Mouse (Mus musculus): ENCODE results near the gene Ccl9. TPM values are rescaled to one million over a fixed set of nuclear protein-coding genes. Genes with fewer than 3 reads are reported as not detected.

The Ccl9 gene
- polyA plus RNA-seq (2015; fragmentation: Nextera tagmentation; extraction: Ambion mirVana): 1.9 and 3.6 TPM in 2 replicates

GRCm38 (mm10) chr11:83578186-83578760, at the start of gene Ccl9:
Gene Ccl9, minus strand, starts transcription at chr11:83578636.
- Histone ChIP-seq H3K27ac (no peak within 1 kb of the TSS), H3K9me3 (no peaks in the 10 kb centered on the region), H3K9ac (no peak within 1 kb of the TSS), H3K36me3 (no peaks in the 10 kb centered on the region), H3K4me3 (no peak within 1 kb of the TSS), H3K27me3 (no peaks in the 10 kb centered on the region), H3K4me2 (no peak within 1 kb of the TSS), H3K4me1 (no peaks in the 10 kb centered on the region)
- ATAC-seq (ENCODE audit: insufficient number of reproducible peaks, insufficient read depth, low FRiP score, low TSS enrichment, low read depth): no peak
- WGBS: 39% methylated on average over 2 of the region's 2 CpGs

DNA sequence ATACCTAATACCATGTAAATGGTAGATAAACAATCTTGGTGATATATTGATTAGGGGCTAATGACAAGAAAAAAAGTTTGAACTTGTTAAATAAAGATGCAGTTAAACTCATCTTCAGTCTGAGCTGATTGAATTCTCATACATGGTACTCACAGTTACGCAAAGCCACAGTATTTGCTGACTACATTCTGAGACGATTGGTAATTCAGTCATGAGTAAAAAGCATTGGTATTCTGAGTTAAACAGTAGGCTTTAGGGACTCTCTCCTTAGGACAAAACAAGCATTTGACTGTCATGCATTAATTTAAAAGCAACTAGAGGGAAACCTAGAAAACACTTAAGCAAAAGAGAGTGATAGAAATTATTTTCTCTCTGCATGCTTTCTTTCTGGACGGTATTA, 45.1 kb upstream of the Ccl9 start:
- H3K4me1 ChIP-seq: no peaks in the 10 kb centered on the region
- H3K4me3 ChIP-seq: no peak overlapping the region
- no peak overlapping the region for H3K9ac ChIP-seq
- H3K9me3 ChIP-seq: no peaks in the 10 kb centered on the region
- no peak overlapping the region for H3K27ac ChIP-seq
- ATAC-seq (ENCODE audit: insufficient number of reproducible peaks, insufficient read depth, low FRiP score, low TSS enrichment, low read depth): no peak
- no peak overlapping the region for H3K4me2 ChIP-seq
- no peaks in the 10 kb centered on the region for H3K36me3 ChIP-seq
- WGBS: 84% methylated on average over 3 of the region's 3 CpGs
- H3K27me3 ChIP-seq: no peaks in the 10 kb centered on the region

GRCm38 (mm10) chr11:83619037-83619436, 40.6 kb upstream of the Ccl9 start:
- no peaks in the 10 kb centered on the region for H3K27me3 ChIP-seq
- no peak overlapping the region for H3K27ac ChIP-seq
- H3K4me1 ChIP-seq: no peaks in the 10 kb centered on the region
- 92% methylated on average over 1 of the region's 1 CpGs for WGBS
- no peak overlapping the region for H3K9ac ChIP-seq
- H3K9me3 ChIP-seq: no peaks in the 10 kb centered on the region
- H3K4me3 ChIP-seq: no peak overlapping the region
- no peak for ATAC-seq (ENCODE audit: insufficient number of reproducible peaks, insufficient read depth, low FRiP score, low TSS enrichment, low read depth)
- H3K36me3 ChIP-seq: no peaks in the 10 kb centered on the region
- H3K4me2 ChIP-seq: no peak overlapping the region

DNA sequence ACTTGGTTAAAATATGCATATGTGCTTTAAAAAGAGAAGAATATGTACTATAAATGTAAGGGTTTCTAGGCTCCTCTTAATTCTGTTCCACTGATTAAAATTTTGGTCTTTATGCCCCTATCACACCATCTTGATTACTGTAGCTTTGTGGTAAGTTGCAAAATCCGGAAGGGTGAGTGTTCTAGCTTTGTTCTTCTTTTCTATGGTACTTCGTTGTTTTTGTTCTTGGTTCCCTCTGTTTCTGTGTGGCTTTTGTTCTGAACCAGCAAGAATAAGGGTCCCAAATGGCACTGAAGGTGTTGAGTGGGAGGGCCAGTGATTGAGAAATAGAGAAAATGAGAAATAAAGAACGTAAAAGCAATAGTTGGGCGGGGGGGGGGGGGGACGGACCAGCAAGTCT, 39.8 kb upstream of the Ccl9 start:
- no peak overlapping the region for H3K4me2 ChIP-seq
- no peaks in the 10 kb centered on the region for H3K27me3 ChIP-seq
- no peak overlapping the region for H3K4me3 ChIP-seq
- no peak overlapping the region for H3K9ac ChIP-seq
- H3K4me1 ChIP-seq: no peaks in the 10 kb centered on the region
- no peaks in the 10 kb centered on the region for H3K36me3 ChIP-seq
- no peak for ATAC-seq (ENCODE audit: insufficient number of reproducible peaks, insufficient read depth, low FRiP score, low TSS enrichment, low read depth)
- no peaks in the 10 kb centered on the region for H3K9me3 ChIP-seq
- H3K27ac ChIP-seq: no peak overlapping the region
- 71% methylated on average over 5 of the region's 5 CpGs for WGBS

DNA sequence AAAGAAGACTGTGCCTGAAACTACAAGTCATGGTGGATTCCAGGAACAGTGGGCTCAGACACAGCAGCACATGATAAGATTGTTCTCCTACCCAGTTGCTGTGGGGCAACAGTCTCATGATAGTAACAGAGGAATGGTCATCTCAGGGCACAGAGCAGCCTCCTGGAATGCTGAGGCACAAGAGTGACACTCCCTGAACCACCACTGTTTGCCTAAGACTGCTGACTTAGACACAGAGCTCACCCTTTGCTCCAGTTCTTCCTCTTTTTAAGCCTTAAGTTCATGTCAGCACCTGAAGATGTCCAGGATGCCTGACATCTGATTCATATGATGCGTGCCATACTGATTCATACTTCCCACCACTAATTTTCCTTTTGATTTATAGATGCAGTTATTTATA, 38.1 kb upstream of the Ccl9 start:
- ATAC-seq (ENCODE audit: insufficient number of reproducible peaks, insufficient read depth, low FRiP score, low TSS enrichment, low read depth): no peak
- H3K4me1 ChIP-seq: no peaks in the 10 kb centered on the region
- H3K4me2 ChIP-seq: no peak overlapping the region
- H3K27ac ChIP-seq: no peak overlapping the region
- H3K27me3 ChIP-seq: no peaks in the 10 kb centered on the region
- H3K9ac ChIP-seq: no peak overlapping the region
- no peaks in the 10 kb centered on the region for H3K9me3 ChIP-seq
- H3K36me3 ChIP-seq: no peaks in the 10 kb centered on the region
- WGBS: 78% methylated on average over 1 of the region's 1 CpGs
- no peak overlapping the region for H3K4me3 ChIP-seq

GRCm38 (mm10) chr11:83610900-83611299, 32.5 kb upstream of the Ccl9 start:
- no peak overlapping the region for H3K27ac ChIP-seq
- WGBS: 72% methylated on average over 2 of the region's 2 CpGs
- no peak for ATAC-seq (ENCODE audit: insufficient number of reproducible peaks, insufficient read depth, low FRiP score, low TSS enrichment, low read depth)
- no peaks in the 10 kb centered on the region for H3K9me3 ChIP-seq
- no peaks in the 10 kb centered on the region for H3K36me3 ChIP-seq
- no peaks in the 10 kb centered on the region for H3K27me3 ChIP-seq
- H3K4me3 ChIP-seq: no peak overlapping the region
- H3K4me1 ChIP-seq: no peaks in the 10 kb centered on the region
- H3K9ac ChIP-seq: no peak overlapping the region
- no peak overlapping the region for H3K4me2 ChIP-seq

DNA sequence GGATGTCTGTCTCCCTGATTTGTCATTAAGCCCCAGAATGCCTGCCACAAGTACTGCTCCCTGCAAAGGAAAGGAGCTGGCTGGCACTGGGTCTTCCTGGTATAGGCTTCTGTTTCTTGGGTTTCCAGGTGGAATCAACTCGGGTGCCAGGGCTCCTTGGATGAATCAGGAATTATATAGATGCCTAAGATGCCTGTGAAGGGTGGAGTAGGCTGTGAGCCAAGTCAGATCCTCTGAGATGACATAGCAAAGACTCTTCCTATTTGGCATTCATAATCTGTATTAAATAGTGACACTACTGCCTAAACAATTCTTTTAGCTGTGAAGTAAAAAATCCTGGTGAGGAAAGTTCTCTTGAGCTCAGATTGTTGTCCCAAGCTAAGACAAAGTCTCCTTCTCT, 28.0 kb upstream of the Ccl9 start:
- Histone ChIP-seq H3K27me3 (no peaks in the 10 kb centered on the region), H3K9ac (no peak overlapping the region), H3K36me3 (no peaks in the 10 kb centered on the region), H3K27ac (no peak overlapping the region), H3K4me2 (no peak overlapping the region), H3K4me3 (no peak overlapping the region), H3K4me1 (no peaks in the 10 kb centered on the region), H3K9me3 (no peaks in the 10 kb centered on the region)
- no peak for ATAC-seq (ENCODE audit: insufficient number of reproducible peaks, insufficient read depth, low FRiP score, low TSS enrichment, low read depth)
- WGBS: 48% methylated on average over 1 of the region's 1 CpGs

- H3K9ac ChIP-seq: no peak overlapping the region
- no peak for ATAC-seq (ENCODE audit: insufficient number of reproducible peaks, insufficient read depth, low FRiP score, low TSS enrichment, low read depth)
- no peaks in the 10 kb centered on the region for H3K36me3 ChIP-seq
- no peaks in the 10 kb centered on the region for H3K9me3 ChIP-seq
- no peaks in the 10 kb centered on the region for H3K4me1 ChIP-seq
- H3K27me3 ChIP-seq: no peaks in the 10 kb centered on the region
- H3K4me3 ChIP-seq: no peak overlapping the region
- H3K27ac ChIP-seq: no peak overlapping the region
- WGBS: 90% methylated on average over 3 of the region's 3 CpGs
- H3K4me2 ChIP-seq: no peak overlapping the region
Measured at GRCm38 (mm10) chr11:83605535-83605934, 27.1 kb upstream of the Ccl9 start.

DNA sequence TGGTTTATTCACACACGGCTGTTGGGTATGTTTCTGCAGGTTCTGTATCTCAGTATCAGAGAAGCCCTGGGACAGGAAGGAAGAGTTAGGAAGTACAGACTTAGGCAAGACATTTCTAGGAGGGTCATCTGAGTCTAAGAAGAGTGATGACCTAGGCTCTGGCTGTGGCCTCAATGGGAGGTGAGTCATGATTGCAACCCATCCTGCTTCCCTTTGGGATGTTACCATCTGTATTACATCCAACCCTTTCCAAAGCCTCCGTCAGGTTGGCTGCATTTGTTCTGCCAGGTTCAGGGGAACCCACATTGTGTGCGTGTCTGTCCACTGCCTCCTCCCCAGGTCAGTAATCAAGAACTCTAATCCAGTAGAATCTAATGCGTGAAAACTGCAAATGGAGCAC, 26.3 kb upstream of the Ccl9 start:
- no peak overlapping the region for H3K4me3 ChIP-seq
- H3K4me2 ChIP-seq: no peak overlapping the region
- H3K36me3 ChIP-seq: no peaks in the 10 kb centered on the region
- 88% methylated on average over 4 of the region's 4 CpGs for WGBS
- no peaks in the 10 kb centered on the region for H3K9me3 ChIP-seq
- no peak for ATAC-seq (ENCODE audit: insufficient number of reproducible peaks, insufficient read depth, low FRiP score, low TSS enrichment, low read depth)
- no peak overlapping the region for H3K9ac ChIP-seq
- no peaks in the 10 kb centered on the region for H3K27me3 ChIP-seq
- H3K27ac ChIP-seq: no peak overlapping the region
- H3K4me1 ChIP-seq: no peaks in the 10 kb centered on the region

- 88% methylated on average over 3 of the region's 3 CpGs for WGBS
- Histone ChIP-seq H3K27me3 (no peaks in the 10 kb centered on the region), H3K36me3 (no peaks in the 10 kb centered on the region), H3K9ac (no peak overlapping the region), H3K9me3 (no peaks in the 10 kb centered on the region), H3K4me1 (no peaks in the 10 kb centered on the region), H3K4me2 (no peak overlapping the region), H3K27ac (no peak overlapping the region), H3K4me3 (no peak overlapping the region)
- no peak for ATAC-seq (ENCODE audit: insufficient number of reproducible peaks, insufficient read depth, low FRiP score, low TSS enrichment, low read depth)
Measured at GRCm38 (mm10) chr11:83603399-83603798, 25.0 kb upstream of the Ccl9 start.

- H3K4me3 ChIP-seq: no peak overlapping the region
- H3K27ac ChIP-seq: no peak overlapping the region
- no peaks in the 10 kb centered on the region for H3K27me3 ChIP-seq
- no peaks in the 10 kb centered on the region for H3K4me1 ChIP-seq
- H3K9ac ChIP-seq: no peak overlapping the region
- no peak overlapping the region for H3K4me2 ChIP-seq
- 83% methylated on average over 2 of the region's 2 CpGs for WGBS
- no peak for ATAC-seq (ENCODE audit: insufficient number of reproducible peaks, insufficient read depth, low FRiP score, low TSS enrichment, low read depth)
- H3K9me3 ChIP-seq: no peaks in the 10 kb centered on the region
- H3K36me3 ChIP-seq: no peaks in the 10 kb centered on the region
Measured at GRCm38 (mm10) chr11:83600576-83600975, 22.1 kb upstream of the Ccl9 start.

DNA sequence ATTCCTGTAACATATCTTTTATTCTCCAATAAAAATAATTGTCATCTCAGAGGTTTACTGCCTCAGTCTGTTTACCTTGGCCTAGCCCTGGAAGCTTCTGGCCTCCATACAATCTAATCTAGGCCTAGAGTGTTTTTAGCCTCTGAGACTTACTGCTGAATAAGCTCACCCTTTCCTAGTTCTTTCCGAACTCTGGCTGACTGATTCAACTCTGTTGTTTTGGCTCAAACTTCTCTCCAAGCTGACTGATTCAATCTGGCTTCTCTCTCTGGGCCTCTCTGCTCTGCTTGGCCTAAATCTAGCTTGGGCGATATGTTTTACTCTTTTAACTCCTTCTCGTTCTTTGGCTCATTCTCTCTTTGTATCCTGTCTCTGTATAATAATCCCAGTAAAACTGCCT, 20.6 kb upstream of the Ccl9 start:
- Histone ChIP-seq H3K27ac (no peak overlapping the region), H3K4me1 (no peaks in the 10 kb centered on the region), H3K36me3 (no peaks in the 10 kb centered on the region), H3K27me3 (no peaks in the 10 kb centered on the region), H3K4me2 (no peak overlapping the region), H3K9me3 (no peaks in the 10 kb centered on the region), H3K4me3 (no peak overlapping the region), H3K9ac (no peak overlapping the region)
- ATAC-seq (ENCODE audit: insufficient number of reproducible peaks, insufficient read depth, low FRiP score, low TSS enrichment, low read depth): no peak
- 85% methylated on average over 3 of the region's 3 CpGs for WGBS

Measured in embryonic facial prominence, embryonic 13.5 days (tissue).